In genomic region chr13:32517514-32517913, GRCm38 (mm10) we compare ENCODE assay signal across 17 mouse cellular contexts.
"Had no signal": no experiment of that assay in that cellular context is flagged by ENCODE, and none has a peak within 500 bp of the region (broad histone marks: within the 10 kb centered on the region; RNA-seq: fewer than 3 reads in every experiment).

No protein-coding gene starts in this region.

- ATAC-seq: intestine, embryonic 16.5 days; lung, postnatal 0 days had no signal

- H3K4me2 ChIP-seq: hindbrain, embryonic 15.5 days; liver, embryonic 15.5 days; neural tube, embryonic 15.5 days; stomach, embryonic 15.5 days had no signal

- H3K36me3 ChIP-seq: hindbrain, embryonic 15.5 days; liver, embryonic 15.5 days; neural tube, embryonic 15.5 days; stomach, embryonic 15.5 days had no signal

- H3K9me3 ChIP-seq: hindbrain, embryonic 15.5 days; liver, embryonic 15.5 days; neural tube, embryonic 15.5 days; stomach, embryonic 15.5 days had no signal

- H3K4me3 ChIP-seq: hindbrain, embryonic 15.5 days; liver, embryonic 15.5 days; myocyte; neural tube, embryonic 15.5 days; stomach, embryonic 15.5 days had no signal

- H3K4me1 ChIP-seq: hindbrain, embryonic 15.5 days; liver, embryonic 15.5 days; neural tube, embryonic 15.5 days; stomach, embryonic 15.5 days had no signal

- H3K9ac ChIP-seq: hindbrain, embryonic 15.5 days; liver, embryonic 15.5 days; neural tube, embryonic 15.5 days; stomach, embryonic 15.5 days had no signal

- H3K27ac ChIP-seq: hindbrain, embryonic 15.5 days; liver, embryonic 15.5 days; neural tube, embryonic 15.5 days; stomach, embryonic 15.5 days had no signal

- H3K27me3 ChIP-seq: hindbrain, embryonic 15.5 days; liver, embryonic 15.5 days; neural tube, embryonic 15.5 days; stomach, embryonic 15.5 days had no signal

- DNase-seq: kidney, postnatal 25 days; layer of hippocampus, adult 9-11 months; left cerebral cortex, postnatal 4 days; lung, adult 2 months; lung, postnatal 36 days; midbrain, embryonic 14.5 days; right cerebral cortex, postnatal 4 days; spleen, adult 18-20 months; thymus, adult 2 months; thymus, postnatal 25 days had no signal
